Mouse (Mus musculus) mouse trophoblast stem cell (cell line): Measurements from ENCODE around the gene Mdm2.

Experiments used
- in situ Hi-C, 2 experiments: fragments of 300-500 bp; cut with MseI, MboI; formaldehyde crosslinking; loops; 2 replicates in 1 of 2; 3 replicates in 1 of 2; pipeline ENCODE4 v1.15.1; 2025

Mdm2 gene

GRCm38 (mm10) chr10:117683734-117684037, 26.9 kb downstream of the Mdm2 start:
- in situ Hi-C loops: no loop called here

- in situ Hi-C loops: no loop called here
Measured at GRCm38 (mm10) chr10:117682858-117683733, 27.5 kb downstream of the Mdm2 start.

- in situ Hi-C loops: no loop called here
Measured at GRCm38 (mm10) chr10:117681999-117682857, 28.3 kb downstream of the Mdm2 start.

GRCm38 (mm10) chr10:117681543-117681942, 29.0 kb downstream of the Mdm2 start:
- in situ Hi-C loops: no loop called here

GRCm38 (mm10) chr10:117680868-117681513, 29.6 kb downstream of the Mdm2 start:
- in situ Hi-C loops: no loop called here

GRCm38 (mm10) chr10:117679963-117680473, 30.5 kb downstream of the Mdm2 start:
- in situ Hi-C loops: loop anchor here (5.0 to 10.0 kb wide), 3 partner anchors 115 to 223 kb away; no protein-coding TSS in a partner anchor

- in situ Hi-C loops: loop anchor here (5.0 to 10.0 kb wide), 3 partner anchors 114 to 222 kb away; no protein-coding TSS in a partner anchor
Measured at GRCm38 (mm10) chr10:117679029-117679686, 31.4 kb downstream of the Mdm2 start.

GRCm38 (mm10) chr10:117678357-117678756, 32.2 kb downstream of the Mdm2 start:
- in situ Hi-C loops: loop anchor here (5.0 to 10.0 kb wide), 3 partner anchors 114 to 221 kb away; no protein-coding TSS in a partner anchor

GRCm38 (mm10) chr10:117677494-117678236, 32.9 kb downstream of the Mdm2 start:
- in situ Hi-C loops: loop anchor here (5.0 to 10.0 kb wide), 3 partner anchors 113 to 220 kb away; no protein-coding TSS in a partner anchor

- in situ Hi-C loops: loop anchor here (5.0 to 10.0 kb wide), 3 partner anchors 112 to 219 kb away; no protein-coding TSS in a partner anchor
Measured at GRCm38 (mm10) chr10:117676644-117677313, 33.8 kb downstream of the Mdm2 start.

GRCm38 (mm10) chr10:117676036-117676643, 34.4 kb downstream of the Mdm2 start:
- in situ Hi-C loops: loop anchor here (5.0 to 10.0 kb wide), 3 partner anchors 111 to 219 kb away; no protein-coding TSS in a partner anchor

GRCm38 (mm10) chr10:117675096-117676035, 35.2 kb downstream of the Mdm2 start:
- in situ Hi-C loops: loop anchor here (5.0 to 10.0 kb wide), 3 partner anchors 111 to 218 kb away; no protein-coding TSS in a partner anchor

GRCm38 (mm10) chr10:117674359-117675019, 36.1 kb downstream of the Mdm2 start:
- in situ Hi-C loops: loop anchor here (5.0 to 10.0 kb wide), 3 partner anchors 110 to 217 kb away; no protein-coding TSS in a partner anchor

- in situ Hi-C loops: loop anchor here in 1 of 2 experiments (10.0 kb wide), 1 partner anchor 109 kb away; no protein-coding TSS in a partner anchor
Measured at GRCm38 (mm10) chr10:117673913-117674312, 36.6 kb downstream of the Mdm2 start.

- in situ Hi-C loops: loop anchor here in 1 of 2 experiments (10.0 kb wide), 1 partner anchor 108 kb away; no protein-coding TSS in a partner anchor
Measured at GRCm38 (mm10) chr10:117672693-117673092, 37.9 kb downstream of the Mdm2 start.

GRCm38 (mm10) chr10:117671930-117672666, 38.5 kb downstream of the Mdm2 start:
- in situ Hi-C loops: loop anchor here in 1 of 2 experiments (10.0 kb wide), 1 partner anchor 107 kb away; no protein-coding TSS in a partner anchor
